Mouse (Mus musculus) layer of hippocampus, adult 18-20 months (tissue): ENCODE measurements at regions not wholly inside any gene's neighbourhood (a gene's known extent, or its start where the extent isn't known, plus 50 kb on each side); places are given as distances from the start of the nearest gene placed in this dataset.

Experiments
- DNase-seq, 2 experiments: peaks; one replicate each; pipeline ENCODE4 v3.0.0; 2022; ENCODE audit warnings: low spot score in 2 of 2

DNA sequence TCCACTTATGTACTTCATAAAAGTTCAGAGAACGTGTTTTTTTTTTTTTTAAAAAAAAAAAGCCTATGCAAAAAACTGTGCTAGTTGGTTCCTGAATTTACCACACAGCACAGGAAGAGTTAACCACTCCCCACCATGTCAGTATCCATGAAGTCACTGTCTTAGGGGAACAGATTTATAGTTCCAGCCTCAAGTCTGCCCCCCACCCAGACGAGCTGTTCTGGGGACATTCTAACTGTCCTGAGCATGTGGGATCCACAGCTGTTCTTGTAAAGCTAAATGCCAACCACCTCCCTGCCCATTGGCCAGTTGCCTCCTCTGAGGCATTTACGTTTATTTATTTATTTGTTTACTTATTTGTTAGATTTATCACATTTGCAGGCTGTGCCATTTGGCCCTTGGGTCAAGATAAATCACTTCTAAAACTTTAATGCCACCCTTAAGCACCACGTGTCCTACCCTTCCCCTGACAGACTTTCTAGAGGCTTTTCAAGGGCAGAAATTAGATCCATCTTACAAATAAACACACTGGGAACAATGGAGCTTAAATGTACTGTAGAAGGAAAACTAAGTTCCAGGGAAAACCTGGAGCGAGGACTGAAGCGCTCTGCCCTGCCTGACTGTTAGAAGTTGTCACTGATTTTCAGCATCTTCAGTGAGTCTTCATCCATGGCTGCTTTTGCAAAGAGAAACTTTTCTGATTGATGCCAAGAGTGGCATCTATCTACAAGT, 343.7 kb upstream of the Nfe2l3 start:
- no peak for DNase-seq

DNA sequence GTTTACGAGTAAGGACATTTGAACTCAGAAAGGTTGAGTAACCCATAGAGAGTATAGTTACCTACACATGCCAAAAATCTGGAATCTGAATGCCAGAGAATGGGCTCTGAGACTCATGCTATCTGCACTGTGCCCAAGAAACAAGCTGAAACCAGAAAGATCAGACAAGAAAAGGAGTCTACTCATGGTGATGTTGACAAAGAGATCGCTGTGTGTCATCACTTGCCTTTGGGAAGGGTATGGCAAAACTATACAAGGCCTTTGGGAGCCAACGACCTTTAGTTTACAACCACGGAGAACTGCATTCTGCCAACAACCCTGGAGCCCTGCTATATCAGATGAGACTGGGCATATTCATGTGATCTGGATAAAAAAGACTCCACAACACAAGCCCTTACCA, 339.3 kb upstream of the Nfe2l3 start:
- no peak for DNase-seq

DNA sequence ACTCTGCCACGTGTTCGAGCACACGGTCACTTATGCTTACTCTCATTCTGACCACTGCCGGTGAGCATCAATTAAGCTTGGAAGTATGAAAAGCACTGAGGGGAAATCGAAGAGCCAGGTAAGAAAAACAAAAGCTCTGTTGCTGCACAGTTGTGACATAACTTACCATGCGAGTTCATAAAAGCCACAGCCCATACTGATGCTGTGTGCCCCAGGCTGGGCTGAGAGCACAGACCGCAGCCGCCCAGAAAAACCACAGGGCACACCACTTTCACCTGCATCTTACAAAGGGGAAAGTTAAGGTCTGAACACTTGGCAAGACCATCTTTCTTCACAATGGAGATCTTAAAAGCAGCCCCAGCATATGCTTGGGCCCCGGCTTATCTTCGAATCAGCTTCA, 338.2 kb upstream of the Nfe2l3 start:
- no peak for DNase-seq

DNA sequence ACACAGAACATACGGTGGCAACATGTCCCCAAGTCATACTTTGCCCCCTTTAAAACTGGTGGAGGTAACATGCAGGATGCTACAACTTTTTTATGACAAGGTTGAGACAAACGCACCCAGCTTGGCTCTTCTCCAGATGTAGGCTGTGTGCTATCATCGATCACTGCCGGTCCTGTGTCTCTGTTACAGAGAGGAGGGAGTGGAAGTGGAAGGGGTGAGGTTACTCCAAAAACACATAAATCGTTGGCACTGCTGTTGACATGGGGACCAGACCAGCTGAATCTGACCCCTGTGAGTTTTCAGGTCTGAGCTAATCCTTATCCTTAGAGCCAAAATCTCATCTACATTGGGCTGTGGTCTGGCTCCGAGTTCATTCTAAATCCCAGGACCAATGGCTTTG, 335.0 kb upstream of the Nfe2l3 start:
- DNase-seq, result no peak

DNA sequence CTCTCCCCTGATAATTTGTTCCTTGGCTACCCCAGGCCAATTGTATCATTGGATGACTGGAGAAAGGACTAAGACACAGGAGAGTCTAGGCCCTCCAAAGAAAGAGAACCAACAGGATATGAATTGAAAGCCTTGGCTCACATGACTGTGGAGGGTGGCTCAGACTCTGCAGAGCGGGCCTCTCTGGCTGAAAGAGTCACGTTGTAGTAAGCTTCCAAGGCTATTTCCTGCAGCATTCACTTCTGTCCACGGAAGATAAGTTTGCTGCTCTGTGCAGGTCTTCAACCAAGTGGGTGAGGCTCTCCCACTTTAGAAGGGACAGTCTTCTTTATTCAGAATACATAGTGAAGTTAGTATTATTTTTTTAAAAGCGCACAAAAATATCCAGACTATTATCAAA, 332.1 kb upstream of the Nfe2l3 start:
- DNase-seq, result no peak

DNA sequence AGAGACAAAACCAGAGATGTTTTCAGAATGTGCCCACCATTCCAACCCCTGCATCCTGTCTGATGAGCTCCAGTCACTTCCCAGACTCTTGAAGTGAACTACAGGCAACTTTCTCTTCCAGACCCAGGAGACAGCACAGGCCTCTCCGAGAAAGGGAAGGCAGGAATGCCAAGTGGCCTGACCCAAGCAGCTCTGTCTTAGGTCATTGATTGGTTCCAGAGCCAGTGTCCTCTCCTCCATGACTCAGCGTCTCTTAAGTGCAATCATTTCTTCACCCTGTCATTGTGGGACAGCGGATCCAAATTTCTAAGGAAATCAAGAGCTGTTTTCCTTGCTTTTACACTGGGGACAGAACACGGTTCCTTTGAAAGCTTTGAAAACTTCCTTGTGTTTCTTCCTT, 329.2 kb upstream of the Nfe2l3 start:
- no peak for DNase-seq

DNA sequence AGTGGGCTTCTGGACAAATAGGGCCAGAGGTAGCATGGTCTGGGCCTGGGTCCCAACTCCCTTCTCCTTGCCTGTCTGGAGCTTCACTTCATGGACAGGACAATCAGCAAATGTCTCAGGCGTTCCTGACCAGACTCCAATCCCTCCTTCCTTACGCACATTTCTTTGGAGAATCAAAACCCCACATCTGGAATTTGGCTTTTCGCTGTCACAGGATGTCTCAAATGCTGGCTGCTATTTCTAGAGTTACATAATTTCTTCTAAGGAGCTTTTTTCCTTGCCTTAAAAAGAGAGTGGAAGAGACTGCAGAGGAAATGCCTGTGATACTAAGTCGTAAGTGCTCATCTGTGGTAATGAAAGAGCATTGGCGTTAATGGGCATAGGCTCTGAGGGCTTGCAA, 328.1 kb upstream of the Nfe2l3 start:
- DNase-seq, result no peak

DNA sequence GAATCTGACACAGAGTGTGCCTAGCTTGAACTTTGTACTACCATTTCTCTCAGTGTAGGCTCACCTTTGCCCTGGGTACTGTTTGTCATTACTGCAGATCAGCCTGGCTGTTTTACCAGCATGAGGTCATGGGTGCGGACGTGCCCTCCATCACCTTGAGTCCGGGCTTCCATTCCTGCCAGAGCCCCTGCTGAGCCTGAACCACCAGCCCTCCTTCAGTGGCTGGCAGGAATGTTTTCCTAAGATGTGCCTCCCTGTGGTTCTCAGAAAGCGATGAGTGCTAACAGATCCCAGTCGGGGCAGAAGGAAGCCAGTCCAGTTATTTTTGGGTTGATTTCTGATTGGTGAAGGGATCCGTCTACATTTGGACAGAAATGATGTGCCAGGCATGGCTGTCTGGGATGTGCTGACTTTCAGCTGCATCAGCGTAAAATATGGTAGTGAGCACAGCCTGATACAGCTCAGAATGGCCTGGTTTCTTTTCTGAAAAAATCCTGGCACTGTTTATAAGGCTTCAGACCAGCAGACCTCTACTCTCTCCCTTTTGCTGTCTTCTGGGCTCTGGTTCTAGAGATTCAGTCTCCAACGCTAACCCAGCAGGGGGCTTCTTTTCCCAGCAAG, 324.0 kb upstream of the Nfe2l3 start:
- no peak for DNase-seq

DNA sequence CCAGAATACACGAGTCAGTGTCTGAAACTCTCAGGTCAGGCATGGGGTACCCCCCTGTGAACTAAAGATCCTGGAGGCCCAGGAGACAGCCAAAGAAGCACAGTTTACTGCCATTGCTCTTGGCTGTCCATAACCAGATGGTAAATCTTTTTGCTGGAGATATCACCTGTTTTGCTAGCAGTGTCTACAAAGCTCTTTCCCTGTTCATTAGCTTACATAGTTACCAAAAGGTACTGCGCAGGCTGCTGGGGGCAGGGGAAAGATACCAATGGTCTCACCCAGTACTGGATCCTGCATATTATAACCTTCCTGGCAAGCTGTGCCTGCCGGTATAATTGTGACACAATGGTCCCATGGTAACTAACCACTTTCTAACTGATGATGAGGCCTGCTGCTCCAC, 321.9 kb upstream of the Nfe2l3 start:
- DNase-seq, result no peak

DNA sequence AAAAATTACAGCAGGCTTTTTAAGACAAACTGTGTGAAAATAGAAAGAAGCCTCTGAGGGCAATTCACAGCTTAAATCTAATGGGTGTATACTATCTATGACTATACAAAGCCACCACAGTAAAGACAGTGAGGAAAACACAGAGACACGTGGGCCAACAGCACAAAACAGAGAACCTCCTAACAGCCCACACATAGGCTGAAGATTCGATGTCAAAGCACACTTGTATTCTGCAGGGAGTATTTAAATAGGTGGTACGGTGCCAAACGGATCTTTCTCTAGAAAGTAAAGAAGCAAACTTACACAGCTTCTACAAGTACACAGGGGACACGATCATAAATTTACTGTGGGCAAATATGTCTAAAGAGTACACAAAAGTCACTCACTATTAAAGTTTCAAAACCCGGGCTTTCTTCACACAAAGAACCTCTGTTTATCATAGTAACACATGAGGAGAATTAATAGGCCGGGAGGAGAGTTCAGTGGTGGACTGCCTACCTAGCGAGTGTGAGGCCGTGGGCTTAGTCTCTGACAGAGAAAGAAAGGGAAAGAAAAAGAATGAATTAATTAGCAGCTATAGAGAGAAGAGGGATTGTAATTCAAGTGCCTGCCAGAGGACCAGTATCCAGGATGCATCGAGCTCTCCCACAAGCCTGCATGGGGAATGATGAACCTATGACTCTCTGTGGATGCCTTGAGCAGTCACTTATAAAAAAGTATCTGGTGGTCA, 317.7 kb upstream of the Nfe2l3 start:
- DNase-seq, result no peak

DNA sequence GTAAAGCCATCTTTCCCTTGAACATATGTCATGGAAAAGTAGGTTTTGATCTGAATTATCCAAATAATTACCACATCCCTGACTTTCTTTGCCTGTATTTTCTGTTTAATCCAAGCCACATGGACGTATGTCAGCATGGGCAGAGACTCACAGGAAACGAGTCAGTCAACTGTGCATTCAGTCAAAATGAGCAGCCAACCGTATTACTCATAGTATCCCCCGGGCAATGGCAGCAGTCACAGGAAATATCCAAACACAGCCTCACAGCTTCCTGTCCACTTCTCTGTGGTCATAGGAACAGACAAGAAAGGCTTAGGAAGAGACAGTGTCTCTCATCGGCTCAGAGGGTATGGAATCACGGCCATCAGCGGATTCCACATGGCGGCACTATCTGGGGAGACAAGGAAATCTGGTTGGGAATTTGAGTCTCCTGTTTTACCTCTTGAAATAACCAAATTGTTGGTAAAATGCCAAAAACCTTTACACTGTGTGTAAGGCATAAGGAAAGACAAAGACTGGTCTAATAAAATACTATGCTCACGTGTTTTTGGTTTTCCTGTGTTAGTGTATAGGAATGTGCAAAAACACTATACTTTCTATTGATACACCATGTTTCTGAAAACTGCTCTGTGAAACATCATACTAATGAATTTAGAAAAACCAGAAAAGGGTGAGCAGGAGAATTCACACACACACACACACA, 313.5 kb upstream of the Nfe2l3 start:
- DNase-seq, result no peak

DNA sequence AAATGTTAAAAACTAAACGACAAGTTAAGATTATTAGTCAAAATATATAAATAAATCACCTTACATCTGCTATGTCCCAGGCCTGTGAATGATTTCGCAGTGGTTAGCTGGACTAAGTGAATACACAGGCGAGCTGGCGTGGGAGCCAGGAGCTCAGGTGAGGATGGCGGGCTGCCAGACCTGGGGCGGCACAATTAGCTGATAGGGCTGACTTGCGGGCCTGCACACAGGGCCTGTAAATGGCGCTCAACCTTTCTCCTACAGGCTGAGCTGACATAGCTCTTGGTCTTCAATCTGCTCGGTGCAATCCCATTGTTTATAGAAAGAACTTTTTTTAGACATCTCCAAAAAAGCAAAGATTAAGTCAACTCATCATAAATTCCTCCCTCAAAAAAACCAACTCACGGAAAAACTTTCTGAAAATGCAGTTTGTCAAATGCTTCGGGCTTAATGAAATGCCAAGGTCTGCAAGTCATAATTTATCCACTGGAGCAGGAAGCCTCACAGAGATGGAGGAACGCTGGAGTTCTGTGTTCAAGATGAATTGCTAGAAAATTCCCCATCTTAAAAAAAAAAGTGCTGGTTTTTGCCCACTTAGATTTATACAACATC, 312.7 kb upstream of the Nfe2l3 start:
- DNase-seq, result no peak

DNA sequence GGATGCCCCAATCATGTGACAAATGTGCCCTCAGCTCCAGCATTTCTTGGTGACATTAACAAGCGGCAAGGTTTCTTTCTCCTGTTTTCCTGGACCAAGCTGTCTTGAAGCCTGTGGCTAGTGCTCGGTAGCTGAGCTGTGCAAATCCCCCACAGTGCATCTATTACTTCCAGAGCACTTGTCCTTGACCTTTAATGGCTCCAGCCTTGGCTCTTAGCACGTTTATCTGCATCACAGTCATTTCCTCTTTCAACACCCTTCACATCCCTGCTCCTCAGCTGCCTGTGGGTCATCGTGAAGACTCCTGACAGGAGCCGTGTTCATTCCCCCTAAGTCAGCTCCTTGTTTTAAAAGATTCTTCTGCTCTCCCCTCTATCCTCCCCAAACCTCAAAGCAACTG, 309.5 kb upstream of the Nfe2l3 start:
- DNase-seq, result no peak

DNA sequence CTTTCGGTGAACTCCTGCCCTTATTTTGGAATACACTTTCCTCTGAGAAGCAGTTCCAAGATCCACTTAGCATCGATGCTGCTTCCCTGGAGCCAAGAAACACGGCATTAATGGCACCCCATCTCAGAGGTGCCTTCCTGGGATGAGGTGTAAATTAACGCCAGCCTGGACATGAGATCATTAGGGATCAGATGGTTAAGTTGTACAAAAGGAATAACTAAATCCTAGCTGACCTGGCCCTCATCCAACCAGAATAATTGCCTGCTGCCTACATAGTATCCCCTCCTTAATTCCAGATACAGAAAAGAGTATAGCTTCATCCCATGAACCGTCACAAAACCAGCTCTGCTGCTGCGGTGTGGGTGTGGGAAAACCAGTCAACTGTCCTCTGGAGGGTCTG, 304.6 kb upstream of the Nfe2l3 start:
- no peak for DNase-seq

DNA sequence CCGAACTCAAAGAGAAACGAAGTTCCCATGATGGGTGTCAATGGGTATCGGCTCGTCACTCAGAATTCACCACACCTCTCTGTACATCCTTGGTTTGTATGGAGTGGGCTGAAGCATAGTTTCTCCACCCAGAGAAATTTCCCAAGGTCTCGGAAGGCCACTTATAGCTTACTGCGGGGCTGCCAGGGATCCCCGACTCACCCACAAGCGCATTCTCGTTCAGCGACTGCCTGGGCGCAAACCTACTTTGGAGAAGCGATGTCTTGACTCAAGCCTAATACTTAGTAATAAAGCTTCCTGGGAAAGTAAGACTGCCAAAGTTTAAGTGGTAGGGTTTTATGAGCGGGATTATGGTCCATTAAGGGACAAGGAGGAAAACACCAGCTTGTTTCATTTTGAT, 303.4 kb upstream of the Nfe2l3 start:
- no peak for DNase-seq

DNA sequence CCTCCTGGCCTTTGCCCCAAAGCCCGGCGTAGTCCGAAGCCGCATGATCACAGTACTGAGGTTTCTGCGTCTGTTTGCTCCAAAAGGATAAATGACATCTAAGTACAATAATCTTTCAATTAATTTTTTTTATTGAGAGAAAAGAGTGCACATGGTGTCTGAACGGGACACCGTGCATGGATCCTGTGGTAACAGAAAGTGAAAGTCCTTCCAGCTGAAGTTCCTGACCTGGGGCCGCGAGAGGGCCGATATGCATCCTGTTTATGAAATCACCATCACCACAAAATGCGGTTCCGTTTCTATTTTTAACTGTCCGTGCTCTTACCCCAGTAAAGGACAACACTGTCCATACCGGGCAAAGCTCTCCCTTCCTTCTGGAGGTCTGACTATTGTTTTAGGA, 302.9 kb upstream of the Nfe2l3 start:
- DNase-seq, result no peak

DNA sequence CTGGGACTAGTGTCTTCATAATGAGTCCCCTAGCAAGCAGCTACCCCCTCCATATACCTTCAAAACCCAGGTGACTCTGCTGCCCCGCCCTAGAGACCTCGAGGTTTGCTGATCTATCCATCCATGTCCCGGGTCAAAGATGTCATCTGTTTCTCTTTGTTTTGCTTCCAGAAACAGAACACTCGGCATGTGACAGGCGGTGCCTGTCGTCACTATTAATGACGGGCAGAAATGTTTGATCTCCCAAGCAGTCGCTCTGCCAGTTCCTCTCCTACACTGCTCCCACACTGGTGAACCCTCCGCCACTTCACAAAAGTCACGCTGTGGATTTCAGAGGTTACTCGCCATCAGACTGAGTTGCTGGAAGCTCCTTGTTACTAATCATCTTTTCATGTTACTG, 287.7 kb upstream of the Nfe2l3 start:
- DNase-seq, result no peak

DNA sequence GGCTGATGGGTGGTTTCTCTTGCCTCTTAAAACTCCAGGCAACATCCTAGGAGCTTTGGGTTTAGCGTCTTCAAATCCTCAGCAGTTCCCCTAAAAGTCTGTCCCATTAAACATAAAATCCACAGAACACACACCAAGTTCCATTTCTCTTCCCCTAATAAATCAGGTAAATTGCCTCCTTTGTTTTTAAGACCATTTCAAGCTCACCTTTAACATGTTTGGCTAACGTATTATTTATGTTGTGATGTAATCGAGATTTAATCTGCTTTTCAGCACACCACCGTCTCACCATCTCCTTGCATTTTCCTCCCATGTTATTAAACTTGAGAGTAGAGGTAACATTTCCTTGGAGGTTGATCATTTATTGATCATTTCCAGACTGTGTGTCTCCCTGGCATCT, 286.6 kb upstream of the Nfe2l3 start:
- no peak for DNase-seq

DNA sequence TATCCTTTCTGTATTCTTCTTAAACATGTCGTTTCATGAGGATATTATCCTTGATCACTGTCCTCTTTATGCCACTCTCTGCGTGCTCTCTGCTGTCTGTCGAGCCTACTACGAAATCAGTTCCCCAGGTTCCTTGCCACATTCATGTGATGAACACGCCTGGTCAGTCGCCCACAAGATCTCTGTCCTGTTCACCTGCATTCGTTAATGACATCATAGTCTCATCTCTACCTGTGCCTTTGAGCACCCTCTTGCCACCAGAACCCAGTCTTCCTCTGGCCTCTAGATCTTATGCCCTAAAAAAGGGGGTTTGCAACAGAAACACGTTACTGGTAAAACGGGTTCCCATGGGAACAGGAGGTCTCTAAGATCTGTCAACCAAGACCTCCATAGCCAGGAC, 283.6 kb upstream of the Nfe2l3 start:
- no peak for DNase-seq

DNA sequence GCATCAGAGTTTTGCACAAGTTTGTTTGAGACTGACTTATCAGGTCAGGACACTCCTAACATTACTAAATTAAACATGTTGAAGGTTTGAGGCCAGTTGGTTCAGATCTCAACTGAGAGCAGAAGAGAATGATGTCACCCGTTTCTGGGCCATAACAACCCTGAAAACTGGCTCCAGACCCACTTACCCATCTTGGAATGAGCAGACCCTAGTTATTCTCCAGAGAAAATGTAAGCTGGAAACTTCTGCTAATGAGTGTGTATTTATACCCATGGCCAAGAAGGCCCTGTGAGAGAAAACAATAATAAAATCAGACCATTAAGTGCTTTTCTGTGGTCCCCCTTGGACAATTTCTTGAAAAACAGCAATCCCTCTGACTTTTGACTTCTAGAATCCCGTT, 282.4 kb upstream of the Nfe2l3 start:
- no peak for DNase-seq

DNA sequence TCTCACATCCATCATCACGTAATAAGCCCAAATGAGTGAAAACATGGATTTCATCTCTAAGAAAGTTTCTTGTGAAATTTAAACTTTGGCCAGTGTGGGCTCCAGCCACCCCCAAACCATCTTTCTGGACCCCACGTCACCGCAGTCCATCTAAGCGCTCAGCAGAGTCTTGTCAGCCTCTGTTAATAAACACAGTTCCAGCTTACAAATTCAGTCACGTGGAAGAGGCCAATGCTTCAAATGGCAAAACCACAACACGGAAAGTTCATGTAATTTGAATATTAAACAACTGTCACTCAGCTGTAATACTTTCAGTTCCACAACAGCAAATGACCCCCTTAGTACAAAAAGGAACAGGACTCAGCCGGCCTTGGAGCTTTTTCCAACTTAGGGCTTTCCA, 282.0 kb upstream of the Nfe2l3 start:
- no peak for DNase-seq

DNA sequence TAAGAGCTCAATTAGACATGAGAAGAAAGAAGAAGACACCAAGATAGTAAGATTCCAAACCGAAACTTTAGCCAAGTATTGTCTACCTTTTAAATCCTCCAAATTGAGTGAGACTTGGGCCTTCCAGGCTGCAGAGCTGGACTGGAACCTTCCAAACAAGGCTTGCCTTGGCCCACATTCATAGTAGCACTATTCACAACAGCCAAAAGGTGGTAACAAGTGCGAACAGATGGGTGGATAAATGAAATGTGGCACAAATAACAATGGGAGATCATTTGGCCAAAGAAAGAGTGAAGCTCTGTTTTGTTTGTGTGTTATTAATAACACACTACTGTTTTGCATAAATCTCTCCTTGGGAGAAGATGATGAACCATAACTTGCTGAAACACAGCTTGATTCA, 281.6 kb upstream of the Nfe2l3 start:
- DNase-seq, result no peak
